ENCODE assay signal across 14 mouse cellular contexts in genomic region chr3:87529568-87529967, GRCm38 (mm10). TPM values are rescaled to one million over a fixed set of nuclear protein-coding genes. Genes with fewer than 3 reads are reported as not detected.
DNase-seq lines count a peak whose midpoint lies in the region; ATAC-seq and TF ChIP-seq lines count a peak whose summit lies in the region.
"Had no signal": no experiment of that assay in that cellular context is flagged by ENCODE, and none has a peak within 500 bp of the region (broad histone marks: within the 10 kb centered on the region; RNA-seq: fewer than 3 reads in every experiment).

No protein-coding gene starts in this region.

- H3K27ac ChIP-seq in spleen, adult 2 months (ENCODE audit: insufficient read depth, low read length) = peak overlapping the region; percentile 74
- H3K27ac ChIP-seq: limb, embryonic 12.5 days; lung, embryonic 15.5 days had no signal

- H3K4me1 ChIP-seq in spleen, adult 2 months (ENCODE audit: control insufficient read depth, insufficient read depth, insufficient read length) = peaks cover 28% of the 10 kb centered on the region

- DNase-seq in urinary bladder, postnatal 14 days (ENCODE audit: low spot score) = peak; percentile 34
- no peak for DNase-seq in urinary bladder, postnatal 4 days (ENCODE audit: low spot score in 2 of 2)
- peak; percentile 77 to 86 for DNase-seq in spleen, adult 2 months (ENCODE audit: low read depth in 1 of 2, low spot score in 2 of 2)
- no peak for DNase-seq in gastrocnemius, postnatal 36 days
- DNase-seq in kidney, postnatal 14 days = no peak
- no peak for DNase-seq in gastrocnemius, postnatal 10 days
- DNase-seq: cerebellum, adult 9-10 months; heart, postnatal 4 days; kidney, adult 18-20 months; right cerebral cortex, postnatal 25 days had no signal

- intact Hi-C loops in gastrocnemius, postnatal 36 days (cut with DNase I) = no loop called here

- H3K27me3 ChIP-seq in spleen, adult 2 months (ENCODE audit: control insufficient read depth, insufficient read depth, low read length) = no peaks in the 10 kb centered on the region
- H3K27me3 ChIP-seq: limb, embryonic 12.5 days; lung, embryonic 15.5 days had no signal

- 10% methylated on average over 11 of the region's 11 CpGs for WGBS in spleen, adult 2 months

- peaks cover 29% of the 10 kb centered on the region for H3K36me3 ChIP-seq in spleen, adult 2 months (ENCODE audit: control insufficient read depth, insufficient read depth, low read length)

- H3K4me3 ChIP-seq in spleen, adult 2 months (ENCODE audit: extremely low read depth, insufficient read depth, insufficient read length) = no peak overlapping the region
- H3K4me3 ChIP-seq: limb, embryonic 12.5 days; lung, embryonic 15.5 days had no signal

- TF ChIP-seq CTCF in spleen, adult 2 months (IDR thresholded peaks at IDR 0.05; ENCODE audit: extremely low read depth, insufficient read depth, insufficient read length, insufficient replicate concordance) = no peak

- ATAC-seq in hematopoietic stem cell, adult 5-6 weeks (replicated peaks in 1 of 2; ENCODE audit: insufficient read depth in 1 of 2, low FRiP score in 2 of 2, low TSS enrichment in 1 of 2, low read depth in 1 of 2, poor library complexity in 2 of 2, severe bottlenecking in 2 of 2) = peak; percentile 79 to 86
- ATAC-seq: midbrain, embryonic 16.5 days had no signal

- TF ChIP-seq POLR2A in spleen, adult 2 months (IDR thresholded peaks at IDR 0.05; ENCODE audit: low read depth, low read length) = no peak

RNA-seq across cellular contexts. Expression of gene Etv3, which starts 4.4 kb away (rescaled TPM):
- 36.5 and 39.0 TPM in 2 replicates for total RNA-seq in hematopoietic stem cell, adult 5-6 weeks (2017)
- polyA plus RNA-seq in spleen, adult 2 months (2012; rRNA removed) = 17.5 and 22.4 TPM in 2 replicates
- 1 to 10 TPM; 8.1 to 9.5 TPM for total RNA-seq in gastrocnemius, postnatal 36 days (2021)
- total RNA-seq in gastrocnemius, postnatal 10 days (2021) = 10 to 100 TPM; 11.4 to 11.6 TPM

Comparison
In these comparisons a context has a peak if more than half of its experiments do, and no peak if none do; other contexts are left out.
1. DNase-seq: peak in urinary bladder, postnatal 14 days (single experiment) and spleen, adult 2 months (2 of 2); none in urinary bladder, postnatal 4 days (0 of 2), gastrocnemius, postnatal 36 days (0 of 2), kidney, postnatal 14 days (single experiment) and gastrocnemius, postnatal 10 days (single experiment).